ENCODE assay signal across 16 mouse cellular contexts in the genomic region with DNA sequence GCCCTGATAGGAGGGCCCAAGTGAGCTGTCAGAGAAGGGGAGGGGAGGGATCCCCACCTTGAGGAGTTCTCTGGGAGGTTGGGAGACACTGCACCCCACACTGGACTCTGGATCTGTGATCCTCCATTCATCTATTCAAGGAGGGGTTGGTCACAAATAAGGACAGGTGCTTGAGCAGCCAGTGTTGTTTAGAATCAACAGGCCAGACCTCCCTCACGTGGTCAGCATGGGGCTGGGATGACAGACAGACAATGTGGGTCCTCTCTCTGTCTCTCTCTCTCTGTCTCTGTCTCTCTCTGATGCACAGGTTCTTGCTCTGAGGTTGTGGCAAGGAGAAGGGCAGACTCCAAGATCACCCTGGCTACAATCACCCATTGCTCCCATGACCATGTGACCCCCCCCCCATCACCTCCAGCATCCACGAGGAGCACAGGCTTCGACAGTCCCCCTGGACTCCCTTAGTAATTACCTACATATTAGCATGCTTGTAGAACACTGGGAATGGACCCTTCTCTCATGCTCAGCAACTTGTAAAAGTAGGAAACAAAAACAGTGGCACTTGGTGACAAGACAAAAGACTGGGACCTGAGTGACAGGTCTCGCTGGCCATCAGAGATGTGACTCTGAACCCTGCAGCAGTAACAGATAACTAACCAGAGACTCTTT.
A peak's percentile ranks its signal among the peaks of the same experiment; 100 is the strongest.
DNase-seq lines count a peak whose midpoint lies in the region; ATAC-seq lines count a peak whose summit lies in the region.
"Had no signal": no experiment of that assay in that cellular context is flagged by ENCODE, and none has a peak within 500 bp of the region (broad histone marks: within the 10 kb centered on the region; RNA-seq: fewer than 3 reads in every experiment).

No protein-coding gene starts in this region.

- H3K27me3 ChIP-seq in neural tube, embryonic 11.5 days (ENCODE audit: control insufficient read depth, insufficient read depth, low read length), result no peaks in the 10 kb centered on the region
- peaks cover 5% of the 10 kb centered on the region; the same call in 1 of the 2 replicates for H3K27me3 ChIP-seq in hindbrain, embryonic 10.5 days (ENCODE audit: insufficient read depth, poor library complexity, severe bottlenecking)
- H3K27me3 ChIP-seq in midbrain, embryonic 11.5 days (ENCODE audit: control insufficient read depth, insufficient read depth, low read length), result no peaks in the 10 kb centered on the region
- H3K27me3 ChIP-seq in neural tube, embryonic 15.5 days (replicated peaks), result no peaks in the 10 kb centered on the region

- H3K4me3 ChIP-seq in neural tube, embryonic 11.5 days (ENCODE audit: low read depth, low read length), result no peak overlapping the region
- H3K4me3 ChIP-seq in hindbrain, embryonic 10.5 days, result peak overlapping the region; percentile 20
- H3K4me3 ChIP-seq in midbrain, embryonic 11.5 days (ENCODE audit: low read depth, low read length), result no peak overlapping the region
- no peak overlapping the region for H3K4me3 ChIP-seq in neural tube, embryonic 15.5 days (replicated peaks)
- H3K4me3 ChIP-seq: embryonic facial prominence, embryonic 13.5 days; liver, embryonic 12.5 days had no signal

- ATAC-seq in neural tube, embryonic 11.5 days (ENCODE audit: insufficient read depth, low FRiP score, low TSS enrichment), result peak; percentile 4; the same call in 1 of the 2 replicates
- ATAC-seq in midbrain, embryonic 11.5 days (ENCODE audit: low FRiP score), result no peak
- no peak for ATAC-seq in neural tube, embryonic 15.5 days (ENCODE audit: low FRiP score)
- no peak for ATAC-seq in megakaryocyte, adult 5-6 weeks (ENCODE audit: poor library complexity, severe bottlenecking)
- ATAC-seq: inflammation-experienced regulatory T-cells, adult 6 months; liver, embryonic 12.5 days; lung, postnatal 0 days had no signal

- no peak overlapping the region for H3K4me2 ChIP-seq in neural tube, embryonic 11.5 days (ENCODE audit: low read depth)
- peak overlapping the region; percentile 22 for H3K4me2 ChIP-seq in midbrain, embryonic 11.5 days
- no peak overlapping the region for H3K4me2 ChIP-seq in neural tube, embryonic 15.5 days
- H3K4me2 ChIP-seq: embryonic facial prominence, embryonic 13.5 days; liver, embryonic 12.5 days had no signal

- DNase-seq in neural tube, embryonic 11.5 days (ENCODE audit: low spot score), result no peak
- no peak for DNase-seq in neural tube, embryonic 10.5 days (ENCODE audit: extremely low spot score, low spot score)
- DNase-seq in hindbrain, embryonic 10.5 days (ENCODE audit: low spot score), result no peak
- peak; percentile 92 for DNase-seq in midbrain, embryonic 11.5 days (ENCODE audit: low spot score, missing footprints)
- DNase-seq in adipocyte (ENCODE audit: low spot score), result no peak
- no peak for DNase-seq in frontal cortex, postnatal 36 days (ENCODE audit: low spot score in 2 of 2)
- DNase-seq: adrenal gland, postnatal 14 days; B cell, adult 2 months; layer of hippocampus, adult 9-11 months; thymus, adult 18-20 months had no signal

- peak overlapping the region; percentile 47 for H3K9ac ChIP-seq in neural tube, embryonic 11.5 days (ENCODE audit: low read length)
- peak overlapping the region; percentile 63 for H3K9ac ChIP-seq in midbrain, embryonic 11.5 days (ENCODE audit: low read length)
- H3K9ac ChIP-seq in neural tube, embryonic 15.5 days (replicated peaks), result no peak overlapping the region
- H3K9ac ChIP-seq: embryonic facial prominence, embryonic 13.5 days; liver, embryonic 12.5 days had no signal

- 18% methylated on average over 4 of the region's 4 CpGs for WGBS in neural tube, embryonic 11.5 days
- WGBS in hindbrain, embryonic 10.5 days, result 14% methylated on average over 4 of the region's 4 CpGs
- WGBS in midbrain, embryonic 11.5 days, result 10% methylated on average over 4 of the region's 4 CpGs
- 15% methylated on average over 4 of the region's 4 CpGs for WGBS in neural tube, embryonic 15.5 days

- H3K9me3 ChIP-seq in neural tube, embryonic 11.5 days (ENCODE audit: control insufficient read depth, low read length), result no peaks in the 10 kb centered on the region
- no peaks in the 10 kb centered on the region for H3K9me3 ChIP-seq in hindbrain, embryonic 10.5 days
- H3K9me3 ChIP-seq in midbrain, embryonic 11.5 days (ENCODE audit: control insufficient read depth, low read length), result no peaks in the 10 kb centered on the region
- no peaks in the 10 kb centered on the region for H3K9me3 ChIP-seq in neural tube, embryonic 15.5 days (replicated peaks)
- H3K9me3 ChIP-seq: embryonic facial prominence, embryonic 13.5 days; liver, embryonic 12.5 days had no signal

- peaks cover 62% of the 10 kb centered on the region for H3K4me1 ChIP-seq in neural tube, embryonic 11.5 days (ENCODE audit: control insufficient read depth, insufficient read depth, low read length)
- peaks cover 100% of the 10 kb centered on the region for H3K4me1 ChIP-seq in hindbrain, embryonic 10.5 days (replicated peaks)
- H3K4me1 ChIP-seq in midbrain, embryonic 11.5 days (ENCODE audit: control insufficient read depth, insufficient read depth, low read length), result peaks cover 81% of the 10 kb centered on the region
- H3K4me1 ChIP-seq in neural tube, embryonic 15.5 days, result peaks cover 64% of the 10 kb centered on the region

- peak overlapping the region; percentile 93 for H3K27ac ChIP-seq in neural tube, embryonic 11.5 days (ENCODE audit: low read depth, low read length)
- peak overlapping the region; percentile 96 for H3K27ac ChIP-seq in hindbrain, embryonic 10.5 days
- H3K27ac ChIP-seq in midbrain, embryonic 11.5 days (ENCODE audit: low read depth, low read length), result peak overlapping the region; percentile 97
- peak overlapping the region; percentile 74; the same call in 1 of the 2 replicates for H3K27ac ChIP-seq in neural tube, embryonic 15.5 days (replicated peaks)
- H3K27ac ChIP-seq: embryonic facial prominence, embryonic 13.5 days; liver, embryonic 12.5 days had no signal

- no peaks in the 10 kb centered on the region; the same call in 1 of the 2 replicates for H3K36me3 ChIP-seq in neural tube, embryonic 11.5 days (ENCODE audit: control insufficient read depth, insufficient read depth, low read length)
- H3K36me3 ChIP-seq in hindbrain, embryonic 10.5 days, result no peaks in the 10 kb centered on the region
- H3K36me3 ChIP-seq in midbrain, embryonic 11.5 days (ENCODE audit: control insufficient read depth, insufficient read depth, low read length), result no peaks in the 10 kb centered on the region
- no peaks in the 10 kb centered on the region for H3K36me3 ChIP-seq in neural tube, embryonic 15.5 days
- H3K36me3 ChIP-seq: embryonic facial prominence, embryonic 13.5 days; liver, embryonic 12.5 days had no signal
